Mouse (Mus musculus): ENCODE data around the gene Nwd1.

The Nwd1 gene

DNA sequence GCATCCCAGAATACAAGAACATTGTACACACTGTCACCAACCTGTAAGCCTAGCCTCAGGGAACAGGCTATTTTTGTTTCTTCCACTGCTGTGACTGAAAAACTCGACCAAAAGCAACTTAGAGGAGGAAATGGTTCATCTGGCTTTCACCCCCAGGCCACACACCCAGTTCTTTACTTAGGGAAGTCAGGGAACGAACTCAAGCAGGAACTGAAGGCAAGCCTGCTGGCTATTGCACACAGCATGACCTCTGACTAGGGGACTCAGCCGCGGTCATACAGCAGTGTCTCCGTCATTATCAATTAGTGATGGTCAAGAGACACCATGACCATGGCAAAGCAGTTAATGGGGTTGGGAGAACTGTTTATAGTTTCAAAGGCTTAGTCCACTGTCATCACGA, 66.1 kb downstream of the Nwd1 start:
- DNase-seq: no peak

DNA sequence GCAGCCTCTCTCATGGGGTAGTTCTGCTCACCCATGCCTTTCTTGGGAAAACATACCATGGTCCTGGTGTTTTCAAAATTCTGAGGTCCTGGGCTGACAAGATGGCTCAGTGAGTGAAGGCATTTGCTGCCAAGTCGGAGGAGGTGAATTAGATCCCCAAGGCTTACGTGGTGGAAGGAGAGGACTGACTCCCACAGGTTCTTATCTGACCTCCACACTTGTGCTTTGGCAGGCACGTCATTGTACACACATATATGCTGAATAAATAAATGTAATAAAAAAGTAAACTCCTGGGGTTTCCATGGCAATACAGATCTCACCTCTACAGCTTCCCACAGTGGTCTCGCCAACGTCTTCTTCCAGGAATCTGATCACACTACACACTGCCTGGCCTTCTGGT, 70.1 kb downstream of the Nwd1 start:
- no peak for DNase-seq

DNA sequence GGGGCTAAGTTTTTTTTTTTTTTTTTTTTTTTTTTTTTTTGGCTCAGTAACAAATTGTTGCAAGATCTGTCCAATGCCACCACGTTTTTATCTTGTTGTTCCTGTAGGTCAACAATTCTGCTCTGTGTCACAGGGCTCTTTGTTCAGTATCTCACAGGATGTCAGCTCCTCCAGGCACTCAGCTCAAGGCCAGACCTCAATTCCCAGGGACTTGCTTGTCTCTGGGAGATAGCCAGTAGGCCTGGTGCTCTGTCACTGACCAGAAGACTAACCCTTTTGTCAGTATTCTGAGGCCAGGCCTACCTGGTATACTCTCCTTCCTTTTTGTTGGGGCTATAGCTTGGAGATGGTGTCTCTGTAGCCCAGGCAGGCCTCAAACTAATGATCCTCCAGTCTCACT, 74.0 kb downstream of the Nwd1 start:
- DNase-seq: no peak

DNA sequence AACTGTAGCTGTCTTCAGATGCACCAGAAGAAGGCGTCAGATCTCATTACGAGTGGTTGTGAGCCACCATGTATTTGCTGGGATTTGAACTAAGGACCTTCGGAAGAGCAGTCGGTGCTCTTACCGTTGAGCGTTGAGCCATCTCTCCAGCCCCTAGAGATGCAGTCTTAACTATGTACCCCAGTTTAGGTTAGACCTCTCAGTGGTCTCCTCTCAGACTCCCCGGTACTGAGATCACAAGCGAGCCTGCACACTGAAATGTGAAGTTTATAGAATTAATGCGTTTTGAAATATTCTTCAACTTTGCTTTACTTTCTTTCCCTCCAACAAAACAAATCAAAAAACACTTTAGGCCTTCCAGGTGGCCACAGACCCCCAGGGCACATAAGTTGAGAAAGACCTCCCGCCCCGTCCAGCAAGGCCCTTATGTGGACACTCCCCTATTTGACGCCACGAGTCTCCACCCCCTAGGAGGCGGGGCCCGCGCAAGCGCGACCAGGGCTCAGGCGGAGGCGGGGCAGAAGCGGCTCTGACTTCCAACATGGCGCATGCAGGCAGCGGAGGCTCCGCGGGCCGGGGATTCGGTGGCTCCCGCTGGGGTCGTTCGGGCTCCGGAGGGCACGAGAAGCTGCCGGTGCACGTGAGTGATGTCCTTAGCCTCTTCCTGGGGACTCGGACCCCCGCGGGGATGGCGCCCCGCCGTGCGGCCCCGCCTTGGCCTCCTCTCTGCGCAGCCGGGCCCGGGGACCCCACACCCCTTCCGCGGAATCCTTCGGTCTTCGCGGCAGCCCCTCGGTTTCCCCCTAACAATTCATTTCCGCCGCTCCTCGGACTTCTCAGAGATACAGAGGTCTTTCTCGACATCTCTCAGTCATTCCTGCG, 76.5 kb downstream of the Nwd1 start, which contains the start of gene Sin3b:
Sin3b (plus strand) TSS at position 517 of the 882 bp plus-strand sequence.
- DNase-seq: peak; percentile 98

DNA sequence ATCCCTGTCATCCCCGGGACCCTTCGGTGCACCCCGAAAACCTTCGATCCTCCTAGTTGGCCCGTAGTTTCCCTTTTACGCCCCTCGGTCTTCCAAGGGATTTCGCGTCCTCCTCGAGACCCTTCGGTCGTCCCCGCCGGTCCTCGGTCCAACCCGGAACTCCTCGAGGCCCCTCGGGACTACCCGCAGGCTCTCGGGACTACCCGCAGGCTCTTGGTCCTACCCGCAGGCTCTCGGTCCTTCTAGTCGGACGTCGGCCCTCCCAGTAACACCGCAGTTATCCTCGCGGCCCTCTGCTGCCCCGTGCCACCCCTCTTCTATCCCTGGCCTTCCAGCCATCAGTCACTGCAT, 77.1 kb downstream of the Nwd1 start:
- peak; percentile 53 to 54 for DNase-seq

DNA sequence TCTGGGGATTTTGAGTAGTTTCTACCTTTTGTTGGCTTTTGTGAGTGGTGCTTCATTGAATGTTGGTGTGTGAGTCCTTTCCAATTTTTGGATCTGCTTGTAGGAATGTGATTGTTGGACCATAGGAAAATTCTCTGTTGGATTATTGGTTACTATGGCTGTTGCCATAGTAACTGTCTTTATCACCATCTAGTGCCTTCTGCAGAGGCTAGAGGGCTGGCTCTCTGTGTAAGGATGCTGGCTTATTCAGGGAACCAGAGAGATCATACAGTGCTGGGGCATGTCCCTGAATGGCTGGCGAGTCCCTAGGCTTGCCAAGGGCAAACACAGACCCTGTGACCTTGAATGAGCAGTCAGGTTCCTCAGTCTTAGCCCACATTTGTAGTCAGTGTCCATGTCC, 82.1 kb downstream of the Nwd1 start:
- DNase-seq: no peak

DNA sequence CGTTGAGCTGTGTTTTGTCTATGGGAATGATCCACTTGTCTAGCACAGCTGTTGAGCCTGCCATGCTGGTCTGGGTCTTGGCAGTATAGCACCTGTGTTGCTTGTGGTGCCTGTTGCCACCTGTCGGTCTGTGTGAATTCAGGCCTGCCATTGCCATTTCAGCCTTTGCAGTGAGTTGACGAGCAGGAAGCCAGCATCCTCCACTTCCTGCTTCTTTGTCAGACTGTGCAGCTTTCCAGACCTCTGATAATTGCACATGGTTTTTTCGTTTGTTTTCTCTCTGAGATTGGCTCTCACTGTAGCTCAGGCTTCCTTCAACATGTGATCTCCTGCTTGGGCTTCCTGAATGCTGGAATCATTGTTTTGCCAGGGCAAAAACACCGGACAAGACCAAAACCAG, 88.5 kb downstream of the Nwd1 start:
- no peak for DNase-seq

DNA sequence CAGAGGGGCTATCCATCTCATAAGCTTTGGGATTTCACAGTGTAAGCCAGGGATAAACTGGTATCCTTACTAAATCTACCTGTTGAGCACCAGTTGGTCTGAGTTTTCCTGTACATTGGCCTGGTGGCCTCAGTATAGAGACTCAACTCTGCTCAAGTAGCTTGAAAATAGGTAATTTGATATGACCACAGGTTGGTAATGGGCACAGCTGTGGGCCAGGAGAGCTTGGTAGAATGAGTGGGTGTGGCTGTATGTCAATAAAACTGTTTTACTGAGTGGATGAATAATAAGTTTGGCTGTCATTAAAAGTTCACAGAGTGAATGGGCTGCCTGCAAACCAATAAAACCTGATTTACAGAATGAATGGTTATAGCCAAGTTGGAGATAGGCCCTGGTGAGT, 90.4 kb downstream of the Nwd1 start:
- no peak for DNase-seq

DNA sequence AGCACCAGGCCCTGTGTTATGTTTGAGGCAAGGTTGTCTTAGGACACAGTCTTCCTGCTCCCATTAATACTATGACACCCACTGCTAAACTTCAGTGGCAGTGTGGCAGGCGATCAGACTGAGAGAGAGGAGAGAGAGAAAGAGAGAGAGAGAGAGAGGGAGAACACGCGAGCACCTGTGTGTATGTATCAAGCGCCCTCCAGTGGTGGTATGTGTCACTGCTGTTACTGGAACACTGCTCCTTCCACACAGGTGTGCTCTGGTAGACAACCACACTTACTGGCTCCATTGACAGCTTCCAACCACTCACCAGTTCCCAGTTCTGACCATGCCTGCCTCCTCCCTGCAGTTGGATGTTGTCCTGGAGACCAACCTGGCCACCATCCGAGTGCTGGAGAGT, 99.5 kb downstream of the Nwd1 start:
- peak; percentile 65 to 73 for DNase-seq

DNA sequence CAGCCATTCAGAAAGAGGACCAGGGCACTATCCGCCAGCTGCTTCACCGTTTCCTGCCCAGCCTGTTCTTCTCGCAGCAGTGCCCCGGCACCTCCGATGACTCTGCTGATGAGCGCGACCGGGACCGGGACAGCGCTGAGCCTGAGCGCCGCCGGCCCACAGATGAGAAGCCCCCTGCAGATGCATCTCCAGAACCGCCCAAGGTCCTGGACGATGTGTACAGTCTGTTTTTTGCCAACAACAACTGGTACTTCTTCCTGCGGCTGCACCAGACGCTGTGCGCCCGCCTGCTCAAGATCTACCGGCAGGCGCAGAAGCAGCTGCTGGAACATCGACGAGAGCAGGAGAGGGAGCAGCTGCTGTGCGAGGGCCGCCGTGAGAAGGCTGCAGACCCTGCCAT, 103.3 kb downstream of the Nwd1 start:
- no peak for DNase-seq

DNA sequence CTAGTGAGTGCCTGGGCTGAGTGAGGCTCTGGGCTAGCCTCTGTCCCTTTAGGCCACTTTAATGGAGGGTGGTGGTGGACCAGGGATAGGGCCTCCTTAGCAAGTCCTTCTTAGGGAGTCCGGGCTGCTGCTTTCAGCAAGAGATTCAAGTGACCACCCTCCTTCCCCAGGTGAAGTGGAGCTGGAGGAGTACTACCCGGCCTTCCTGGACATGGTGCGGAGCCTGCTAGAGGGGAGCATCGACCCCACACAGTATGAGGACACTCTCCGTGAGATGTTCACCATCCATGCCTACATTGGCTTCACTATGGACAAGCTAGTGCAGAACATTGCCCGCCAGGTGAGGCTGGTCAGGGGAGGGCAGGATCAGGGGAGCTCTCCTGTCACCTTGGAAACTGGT, 103.8 kb downstream of the Nwd1 start:
- no peak for DNase-seq

DNA sequence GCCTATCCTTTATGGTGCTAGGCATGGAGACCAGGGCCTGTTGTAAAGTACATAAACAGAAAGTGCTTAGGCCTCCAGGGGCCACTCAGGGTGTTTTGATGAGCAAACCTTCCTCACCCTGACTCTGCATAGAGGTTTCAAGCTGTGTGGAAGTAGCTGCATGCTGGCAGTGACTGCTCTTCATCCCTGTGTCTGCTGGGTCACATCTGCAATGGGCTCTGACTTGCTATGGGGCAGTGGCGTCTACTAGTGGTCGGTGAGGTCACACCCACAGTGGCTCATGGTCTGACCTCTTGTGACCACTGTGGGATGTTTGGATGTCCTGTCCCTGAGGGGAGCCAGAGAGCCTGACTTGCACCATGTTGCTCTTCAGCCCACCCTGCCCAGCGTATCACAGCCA, 104.6 kb downstream of the Nwd1 start:
- peak in 1 of 2 experiments; percentile 1 for DNase-seq

DNA sequence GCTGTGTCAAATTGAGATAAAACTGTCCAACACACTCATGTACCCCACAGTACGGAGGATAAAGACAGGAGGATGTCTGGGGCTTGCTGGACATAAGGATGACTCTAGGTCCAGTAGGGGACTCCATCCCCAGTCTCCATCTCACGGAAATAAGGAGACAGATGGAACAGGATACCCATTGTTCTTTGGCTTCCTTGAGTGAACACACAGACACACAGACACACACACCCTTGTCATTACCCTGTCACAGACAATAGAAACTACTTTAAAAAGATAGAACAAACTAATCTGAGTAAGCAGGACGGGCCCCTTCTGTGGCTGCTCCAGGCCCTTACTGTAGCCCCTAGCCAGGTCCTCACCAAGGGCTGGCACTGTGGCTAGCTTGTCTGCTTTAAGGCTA, 105.8 kb downstream of the Nwd1 start:
- DNase-seq: peak in 1 of 2 experiments; percentile 0

DNA sequence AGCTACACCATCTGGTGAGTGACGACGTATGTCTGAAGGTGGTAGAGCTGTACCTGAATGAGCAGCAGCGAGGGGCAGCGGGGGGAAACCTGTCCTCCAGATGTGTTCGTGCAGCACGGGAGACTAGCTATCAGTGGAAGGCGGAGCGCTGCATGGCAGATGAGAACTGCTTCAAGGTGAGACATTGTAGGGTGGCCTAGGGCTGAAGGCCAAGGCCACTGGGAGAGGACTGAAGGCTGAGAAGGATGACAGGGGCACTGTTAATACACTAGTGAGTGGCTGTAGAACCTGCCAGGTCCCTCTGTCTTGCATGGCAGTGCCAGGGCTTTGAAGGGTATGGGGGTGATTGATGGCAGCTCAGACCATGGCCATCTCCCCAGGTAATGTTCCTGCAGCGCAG, 106.7 kb downstream of the Nwd1 start:
- DNase-seq: peak in 1 of 2 experiments; percentile 1

DNA sequence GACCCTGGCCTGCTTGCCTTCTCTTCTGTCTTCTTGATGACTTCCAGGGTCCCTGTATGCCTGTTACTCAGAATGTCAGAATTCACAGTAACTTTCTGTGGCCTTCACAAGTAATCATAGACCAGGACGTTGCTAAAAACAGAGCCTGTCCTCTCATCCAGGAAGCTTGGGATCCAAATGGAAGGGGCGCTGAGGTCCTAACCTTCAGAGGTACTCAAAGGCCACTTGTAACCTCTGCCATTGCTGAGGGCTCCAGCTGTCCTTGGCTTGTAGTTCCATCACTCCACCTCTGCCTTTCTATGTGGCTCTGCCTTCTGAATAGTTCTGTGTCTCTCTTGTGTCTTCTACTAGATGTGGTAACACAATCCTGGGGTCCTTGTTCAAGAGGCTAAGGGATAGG, 107.3 kb downstream of the Nwd1 start:
- peak in 1 of 2 experiments; percentile 0 for DNase-seq

DNA sequence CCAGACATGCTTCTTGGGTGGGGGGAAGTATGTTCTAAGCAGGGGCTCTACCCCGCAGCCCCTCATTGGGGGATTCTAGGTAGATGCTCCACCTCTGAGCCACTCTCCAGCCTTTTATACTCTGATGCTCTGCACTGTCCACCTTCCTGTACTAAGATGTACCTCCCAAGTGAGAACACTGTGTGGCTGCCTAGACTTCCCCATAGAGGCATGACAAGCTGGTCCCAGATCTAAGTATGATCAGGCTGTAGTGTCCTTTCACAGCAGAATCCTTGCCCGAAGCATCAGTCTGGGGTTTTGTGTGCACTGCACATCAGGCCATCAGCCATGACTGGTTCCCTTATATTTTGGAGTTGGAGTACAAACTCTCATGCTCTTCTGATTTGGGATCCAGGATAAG, 109.5 kb downstream of the Nwd1 start:
- no peak for DNase-seq

DNA sequence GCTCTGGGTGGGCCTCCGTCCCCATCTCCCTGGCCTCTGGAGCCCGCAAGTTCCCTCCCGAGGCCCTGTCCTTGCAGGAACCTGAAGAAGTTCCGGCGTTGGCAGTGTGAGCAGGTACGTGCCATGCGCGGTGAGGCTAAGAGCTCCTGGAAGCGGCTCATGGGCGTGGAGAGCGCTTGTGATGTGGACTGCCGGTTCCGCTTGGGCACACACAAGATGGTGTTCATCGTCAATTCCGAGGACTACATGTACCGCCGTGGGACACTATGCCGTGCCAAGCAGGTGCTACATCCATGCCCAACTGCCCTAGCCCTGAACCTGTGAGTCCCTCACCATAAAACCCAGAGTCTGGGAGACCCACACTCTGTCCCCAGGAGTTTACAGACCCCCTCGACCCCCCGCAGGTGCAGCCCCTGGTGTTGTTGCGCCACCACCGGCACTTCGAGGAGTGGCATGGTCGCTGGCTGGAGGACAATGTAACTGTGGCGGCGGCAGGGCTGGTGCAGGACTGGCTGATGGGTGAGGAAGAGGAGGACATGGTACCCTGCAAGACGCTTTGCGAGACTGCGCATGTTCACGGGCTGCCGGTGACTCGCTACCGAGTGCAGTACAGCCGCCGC, 110.4 kb downstream of the Nwd1 start:
- DNase-seq: no peak

DNA sequence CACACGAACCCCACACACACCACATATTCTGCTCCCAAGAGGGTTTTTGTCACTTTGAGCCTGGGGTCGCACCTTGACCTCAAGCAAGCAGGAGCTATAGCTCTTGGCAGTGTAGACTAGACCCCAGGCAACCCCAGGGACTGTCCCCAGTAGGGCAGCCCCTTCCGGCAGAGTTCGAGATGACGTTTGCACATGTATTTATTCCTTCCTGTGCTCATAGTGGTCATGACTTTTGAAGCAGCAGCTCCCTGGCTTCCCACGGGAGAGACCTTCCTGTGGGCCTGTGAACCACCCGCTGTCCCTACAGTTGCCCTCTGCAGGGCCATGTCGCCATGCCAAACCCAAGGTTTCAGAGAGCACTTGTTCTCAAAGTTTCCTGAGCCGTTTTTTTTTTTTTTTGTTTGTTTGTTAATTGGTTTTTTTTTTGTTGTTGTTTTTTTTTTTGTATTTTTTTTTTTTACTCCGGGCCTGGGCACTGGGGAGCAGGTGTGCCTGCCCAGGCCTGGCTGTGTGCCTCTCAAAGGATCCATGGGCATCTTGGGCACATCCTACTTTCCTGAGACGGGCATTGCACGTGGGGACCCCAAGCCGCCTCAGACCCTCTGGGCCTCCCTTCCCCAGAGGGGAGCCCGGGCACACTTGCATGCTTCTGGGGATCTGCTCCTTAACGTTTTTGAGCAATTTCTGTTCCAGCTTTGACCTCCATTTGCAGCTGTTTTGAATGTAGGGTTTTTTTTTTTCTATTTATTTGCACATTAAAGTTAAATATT, 111.1 kb downstream of the Nwd1 start:
- no peak for DNase-seq

DNA sequence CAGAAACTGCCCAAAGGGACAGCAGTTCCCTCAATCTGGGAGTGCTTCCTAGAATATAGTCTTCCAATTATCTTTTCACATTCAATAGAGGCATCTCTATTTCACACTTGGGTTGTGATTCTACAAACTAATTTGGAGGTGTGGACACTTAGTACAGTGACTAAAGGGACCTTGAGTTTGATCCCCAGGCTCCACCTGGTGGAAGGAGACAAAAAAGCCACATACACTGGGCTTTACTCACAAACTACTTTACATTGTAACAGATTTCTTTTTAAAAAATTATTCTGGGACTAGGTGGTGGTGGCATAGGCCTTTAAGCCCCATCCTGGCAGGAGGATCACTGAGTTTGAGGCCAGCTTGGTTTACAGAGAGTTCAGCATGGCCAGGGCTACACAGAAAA, 111.8 kb downstream of the Nwd1 start:
- no peak for DNase-seq

DNA sequence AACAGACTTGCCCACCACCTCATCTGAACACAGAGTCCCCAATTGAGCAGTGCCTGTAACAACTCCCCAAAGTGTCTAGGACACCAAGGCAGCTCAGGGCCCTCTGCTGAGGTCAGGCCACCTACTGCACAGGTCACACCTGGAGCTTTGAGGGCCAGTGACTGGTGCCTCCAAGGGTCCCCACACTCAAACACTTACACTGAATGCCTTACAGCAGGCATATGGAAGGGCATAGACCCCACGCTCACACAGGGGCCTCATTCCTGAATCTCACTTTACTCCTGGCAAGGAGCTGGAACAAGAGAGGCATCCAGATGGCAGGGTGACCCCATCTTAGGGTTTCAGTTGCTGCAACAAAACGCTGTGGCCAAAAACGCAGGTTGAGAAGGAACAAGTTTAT, 113.7 kb downstream of the Nwd1 start:
- DNase-seq: no peak

DNA sequence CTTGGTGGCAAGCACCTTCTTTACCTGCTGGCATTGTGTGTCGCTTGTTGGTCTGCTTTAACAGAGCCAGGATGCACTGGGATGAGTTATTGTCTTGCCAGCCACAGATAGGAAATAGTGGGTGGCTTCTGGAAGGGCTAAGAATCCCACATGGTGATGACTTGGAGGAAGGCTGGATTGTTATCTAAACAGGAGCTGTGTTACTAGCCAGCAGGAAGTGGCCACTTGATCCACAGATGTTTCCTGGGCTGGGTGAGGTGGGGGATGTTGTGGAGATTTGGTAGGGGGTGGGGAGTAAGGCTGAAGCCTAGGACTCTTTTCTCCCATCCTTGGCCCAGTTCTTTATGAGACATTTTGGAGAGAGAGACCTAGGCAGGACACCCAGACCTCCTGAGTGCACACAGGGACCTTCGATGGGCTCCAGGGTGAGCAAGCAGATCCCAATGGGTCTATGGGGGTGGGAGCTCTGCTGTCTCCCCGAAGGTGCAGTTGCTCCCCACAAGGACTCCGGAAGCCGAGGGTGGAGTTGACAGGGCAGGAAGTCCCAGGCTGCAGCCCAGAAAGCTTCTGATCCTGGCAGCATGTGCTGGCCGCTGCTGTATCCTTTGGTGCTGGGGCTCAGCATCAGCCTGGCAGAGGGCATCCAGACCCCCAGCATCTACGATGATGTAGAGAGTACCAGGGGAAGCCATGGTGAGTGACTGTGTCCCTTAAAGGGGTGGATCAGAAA, 115.0 kb downstream of the Nwd1 start, which contains the start of gene F2rl3:
F2rl3 (plus strand) TSS at position 559 of the 730 bp plus-strand sequence.
- DNase-seq: no peak

DNA sequence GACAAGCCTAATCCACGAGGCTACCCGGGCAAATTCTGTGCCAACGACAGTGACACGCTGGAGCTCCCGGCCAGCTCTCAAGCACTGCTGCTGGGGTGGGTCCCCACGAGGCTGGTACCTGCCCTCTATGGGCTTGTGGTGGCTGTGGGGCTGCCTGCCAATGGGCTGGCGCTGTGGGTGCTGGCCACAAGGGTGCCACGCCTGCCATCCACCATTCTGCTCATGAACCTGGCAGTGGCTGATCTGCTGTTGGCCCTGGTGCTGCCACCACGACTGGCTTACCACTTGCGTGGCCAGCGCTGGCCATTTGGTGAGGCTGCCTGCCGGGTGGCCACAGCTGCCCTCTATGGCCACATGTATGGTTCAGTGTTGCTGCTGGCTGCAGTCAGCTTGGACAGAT, 115.8 kb downstream of the Nwd1 start:
- DNase-seq: no peak

DNA sequence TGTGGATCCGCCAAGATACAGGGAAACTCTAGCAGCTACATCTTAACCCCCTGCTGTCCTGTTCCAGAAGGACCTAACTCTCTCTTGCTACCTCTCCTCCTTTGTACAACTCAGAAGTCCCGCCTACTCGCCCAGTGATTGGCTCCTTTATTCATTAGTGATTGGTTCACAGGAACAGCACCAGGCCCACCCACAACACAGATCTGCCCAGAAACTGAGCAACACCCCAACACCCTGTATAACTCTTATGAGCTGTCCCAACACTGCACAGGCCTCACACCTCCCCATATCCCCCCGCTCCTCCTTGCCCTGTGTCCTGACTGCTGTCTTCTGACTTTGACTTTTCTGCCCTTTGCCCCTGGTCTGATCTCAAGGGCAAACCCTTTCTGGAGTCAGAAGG, 119.2 kb downstream of the Nwd1 start:
- DNase-seq: no peak
